Mouse (Mus musculus): ENCODE results near the gene Olfr1014.

DNA sequence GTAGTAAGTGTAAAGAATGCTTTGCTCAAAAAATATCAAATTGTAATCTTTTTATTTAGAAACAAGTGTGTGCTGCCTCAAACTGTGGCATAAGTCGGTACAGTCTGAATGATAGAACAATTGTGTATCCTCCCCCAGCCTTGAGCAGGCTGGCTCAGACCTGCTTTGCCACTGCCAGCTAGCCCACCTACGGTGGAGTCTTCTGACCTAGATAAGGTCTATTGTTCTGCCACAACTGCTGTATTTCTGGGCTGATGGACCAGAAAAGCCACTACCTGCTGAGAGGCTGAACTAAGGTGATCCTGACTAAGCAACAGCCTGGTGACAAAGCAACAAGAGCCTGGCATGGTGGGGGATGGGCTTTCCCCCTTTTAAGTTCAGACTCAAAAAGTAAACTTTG is 19.8 kb downstream of the Olfr1014 start:
- no peak for TF ChIP-seq CTCF (IDR thresholded peaks at IDR 0.05; ENCODE audit: extremely low read depth, insufficient read depth, low read length)
- TF ChIP-seq POLR2A (IDR thresholded peaks at IDR 0.05; ENCODE audit: extremely low read depth, insufficient read depth, low read length) = no peak
